Comparison of ENCODE assay signal across 30 mouse cellular contexts in genomic region chr9:106729416-106729815, GRCm38 (mm10).
"Had no signal": no experiment of that assay in that cellular context is flagged by ENCODE, and none has a peak within 500 bp of the region (broad histone marks: within the 10 kb centered on the region; RNA-seq: fewer than 3 reads in every experiment).

No protein-coding gene starts in this region.

- H3K9me3 ChIP-seq: limb, embryonic 10.5 days; limb, embryonic 12.5 days; limb, embryonic 13.5 days; limb, embryonic 15.5 days; liver, embryonic 12.5 days; liver, embryonic 13.5 days; liver, embryonic 15.5 days; lung, embryonic 15.5 days; megakaryocyte, embryonic 14.5 days; midbrain, embryonic 10.5 days; midbrain, embryonic 12.5 days; midbrain, embryonic 13.5 days; midbrain, embryonic 15.5 days; neural tube, embryonic 12.5 days had no signal

- DNase-seq: left cerebral cortex, postnatal 4 days; liver, embryonic 13.5 days; liver, postnatal 0 days; lung, adult 18-20 months; lung, adult 2 months; lung, embryonic 14.5 days; lung, postnatal 10 days; lung, postnatal 14 days; lung, postnatal 36 days; lung, postnatal 4 days had no signal

- H3K27ac ChIP-seq: left cerebral cortex, adult 2 months; limb, embryonic 10.5 days; limb, embryonic 12.5 days; limb, embryonic 13.5 days; limb, embryonic 15.5 days; liver, embryonic 12.5 days; liver, embryonic 13.5 days; liver, embryonic 14.5 days; liver, embryonic 15.5 days; lung, embryonic 15.5 days; macrophage; midbrain, embryonic 10.5 days; midbrain, embryonic 12.5 days; midbrain, embryonic 13.5 days; midbrain, embryonic 15.5 days; neural tube, embryonic 12.5 days had no signal

- H3K27me3 ChIP-seq: limb, embryonic 12.5 days; limb, embryonic 13.5 days; limb, embryonic 15.5 days; liver, embryonic 12.5 days; liver, embryonic 13.5 days; liver, embryonic 15.5 days; lung, embryonic 15.5 days; megakaryocyte, embryonic 14.5 days; midbrain, embryonic 12.5 days; midbrain, embryonic 13.5 days; midbrain, embryonic 15.5 days; neural tube, embryonic 12.5 days had no signal

- H3K36me3 ChIP-seq: limb, embryonic 10.5 days; limb, embryonic 12.5 days; limb, embryonic 13.5 days; limb, embryonic 15.5 days; liver, embryonic 12.5 days; liver, embryonic 13.5 days; liver, embryonic 15.5 days; lung, embryonic 15.5 days; midbrain, embryonic 10.5 days; midbrain, embryonic 12.5 days; midbrain, embryonic 13.5 days; midbrain, embryonic 15.5 days; neural tube, embryonic 12.5 days had no signal

- H3K4me2 ChIP-seq: limb, embryonic 12.5 days; limb, embryonic 13.5 days; limb, embryonic 15.5 days; liver, embryonic 11.5 days; liver, embryonic 12.5 days; liver, embryonic 13.5 days; liver, embryonic 15.5 days; lung, embryonic 14.5 days; lung, embryonic 15.5 days; midbrain, embryonic 12.5 days; midbrain, embryonic 13.5 days; midbrain, embryonic 15.5 days; neural tube, embryonic 12.5 days had no signal

- H3K4me1 ChIP-seq: limb, embryonic 10.5 days; limb, embryonic 12.5 days; limb, embryonic 13.5 days; lung, embryonic 15.5 days; midbrain, embryonic 10.5 days; midbrain, embryonic 12.5 days; midbrain, embryonic 13.5 days; midbrain, embryonic 15.5 days; neural tube, embryonic 12.5 days had no signal

- ATAC-seq: liver, embryonic 12.5 days; liver, postnatal 0 days; lung, postnatal 0 days; midbrain, embryonic 13.5 days; midbrain, embryonic 15.5 days; midbrain, embryonic 16.5 days had no signal

- H3K9ac ChIP-seq: limb, embryonic 12.5 days; limb, embryonic 13.5 days; limb, embryonic 15.5 days; liver, embryonic 12.5 days; liver, embryonic 13.5 days; liver, embryonic 14.5 days; liver, embryonic 15.5 days; liver, postnatal 0 days; lung, embryonic 14.5 days; lung, embryonic 15.5 days; midbrain, embryonic 12.5 days; midbrain, embryonic 13.5 days; midbrain, embryonic 15.5 days; neural tube, embryonic 12.5 days had no signal

- H3K4me3 ChIP-seq: left cerebral cortex, adult 2 months; limb, embryonic 10.5 days; limb, embryonic 12.5 days; limb, embryonic 13.5 days; limb, embryonic 15.5 days; liver, embryonic 12.5 days; liver, embryonic 13.5 days; liver, embryonic 15.5 days; lung, embryonic 15.5 days; megakaryocyte, embryonic 14.5 days; midbrain, embryonic 10.5 days; midbrain, embryonic 12.5 days; midbrain, embryonic 13.5 days; midbrain, embryonic 15.5 days; myocyte; neural tube, embryonic 12.5 days had no signal
